Mouse (Mus musculus): ENCODE data around the gene Dnajc17. TPM values are rescaled to one million over a fixed set of nuclear protein-coding genes. Genes with fewer than 3 reads are reported as not detected.
A peak's percentile ranks its signal among the peaks of the same experiment; 100 is the strongest.

The Dnajc17 gene
- polyA plus RNA-seq, 1 experiment from 2014 or later: 4.3 TPM

DNA sequence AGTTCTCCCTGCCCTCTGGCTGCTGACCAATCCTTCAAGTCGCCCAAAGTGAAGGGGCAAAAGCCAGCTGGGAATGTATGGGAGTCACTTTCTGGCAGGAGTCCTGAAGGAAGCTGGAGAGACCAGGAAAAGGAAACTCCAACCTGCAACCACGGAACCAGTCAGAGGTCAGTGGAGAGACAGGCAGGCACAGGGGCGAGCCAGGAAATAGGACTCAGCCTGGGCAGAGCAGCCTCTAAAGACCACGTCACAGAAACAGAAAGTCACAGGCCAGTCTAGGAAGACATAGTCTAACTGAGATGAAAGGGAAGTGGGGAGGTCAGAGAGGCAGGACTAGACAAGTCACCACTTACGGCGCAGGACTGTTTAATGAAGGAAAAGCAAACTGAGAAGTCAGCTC, 33.0 kb downstream of the Dnajc17 start:
- H3K4me1 ChIP-seq (ENCODE audit: insufficient read depth): peaks cover 31% of the 10 kb centered on the region
- ATAC-seq: no peak
- no peaks in the 10 kb centered on the region for H3K27me3 ChIP-seq (ENCODE audit: insufficient read depth, low read length)
- H3K4me2 ChIP-seq (ENCODE audit: low read depth, low read length): no peak overlapping the region
- WGBS (ENCODE audit: insufficient replicate concordance): 50% methylated on average over 6 of the region's 6 CpGs
- peaks cover 14% of the 10 kb centered on the region for H3K36me3 ChIP-seq (replicated peaks; ENCODE audit: insufficient read depth, low read length)
- H3K27ac ChIP-seq (ENCODE audit: low read depth): no peak overlapping the region
- DNase-seq: no peak
- H3K4me3 ChIP-seq (ENCODE audit: low read depth, low read length): no peak overlapping the region
- no peak for TF ChIP-seq CTCF (IDR thresholded peaks at IDR 0.05; ENCODE audit: low read depth)
- TF ChIP-seq EP300 (IDR thresholded peaks at IDR 0.05; ENCODE audit: low read depth): no peak
- H3K9me3 ChIP-seq (ENCODE audit: low read length): no peaks in the 10 kb centered on the region
- no peak overlapping the region for H3K9ac ChIP-seq (replicated peaks)

DNA sequence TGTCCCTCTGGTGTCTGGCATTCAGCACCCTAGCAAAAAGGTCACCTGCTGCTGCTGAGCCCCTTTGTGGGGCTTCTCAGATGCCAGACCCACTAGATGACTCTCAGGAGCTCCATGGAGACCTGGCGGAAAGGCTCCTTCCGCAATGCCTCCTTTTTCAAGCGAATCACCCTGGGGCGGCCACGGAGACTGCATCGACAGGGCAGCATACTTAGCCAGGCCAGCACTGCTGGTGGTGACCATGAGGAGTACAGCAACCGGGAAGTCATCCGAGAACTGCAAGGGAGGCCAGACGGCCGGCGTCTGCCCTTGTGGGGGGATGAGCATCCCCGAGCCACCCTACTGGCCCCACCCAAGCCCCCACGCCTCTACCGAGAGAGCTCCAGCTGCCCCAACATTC, 33.7 kb downstream of the Dnajc17 start:
- Histone ChIP-seq H3K4me2 (ENCODE audit: low read depth, low read length) (no peak overlapping the region), H3K9ac (replicated peaks) (no peak overlapping the region), H3K36me3 (replicated peaks; ENCODE audit: insufficient read depth, low read length) (peaks cover 12% of the 10 kb centered on the region), H3K27ac (ENCODE audit: low read depth) (no peak overlapping the region), H3K4me1 (ENCODE audit: insufficient read depth) (peaks cover 31% of the 10 kb centered on the region), H3K9me3 (ENCODE audit: low read length) (no peaks in the 10 kb centered on the region), H3K27me3 (ENCODE audit: insufficient read depth, low read length) (no peaks in the 10 kb centered on the region), H3K4me3 (ENCODE audit: low read depth, low read length) (no peak overlapping the region)
- ATAC-seq: no peak
- TF ChIP-seq EP300 (IDR thresholded peaks at IDR 0.05; ENCODE audit: low read depth) (no peak), CTCF (IDR thresholded peaks at IDR 0.05; ENCODE audit: low read depth) (no peak)
- DNase-seq: no peak
- 88% methylated on average over 14 of the region's 14 CpGs for WGBS (ENCODE audit: insufficient replicate concordance)

DNA sequence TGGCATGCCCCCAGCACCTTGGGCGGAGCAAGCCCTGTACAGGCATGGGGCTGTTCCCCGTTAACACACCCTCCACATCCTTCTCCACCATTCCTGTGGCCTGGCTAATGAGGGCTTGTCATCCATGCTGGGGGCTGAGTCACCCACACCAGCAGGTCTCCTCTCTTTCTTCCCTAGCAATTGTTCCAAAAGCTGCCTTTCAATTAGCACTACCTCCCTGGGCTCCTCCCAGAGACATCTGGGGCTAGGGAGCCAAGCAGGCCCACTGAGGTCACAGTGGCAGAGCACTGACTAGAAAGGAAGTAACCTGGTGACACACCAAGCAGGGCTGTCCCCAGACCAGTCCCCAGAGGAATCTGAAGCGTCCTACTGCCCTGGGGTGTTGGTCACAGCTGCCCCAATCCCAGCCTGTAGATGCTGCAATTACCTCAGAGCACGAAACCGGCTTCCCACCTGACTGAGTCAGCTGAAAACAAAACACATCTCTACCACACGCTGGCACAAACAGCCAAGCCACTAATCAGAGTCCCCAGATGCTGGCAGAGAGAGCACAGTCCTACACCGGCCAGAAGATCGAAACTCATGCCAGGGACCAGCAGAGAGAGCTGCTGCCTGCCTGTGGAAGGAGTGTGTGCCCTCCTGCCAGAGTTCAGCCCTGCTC, 34.5 kb downstream of the Dnajc17 start, which contains the start of gene Gm14137:
TSS of gene Gm14137 (plus strand) at position 519 of the 661 bp plus-strand sequence.
- no peak within 1 kb of the TSS for H3K9ac ChIP-seq (replicated peaks)
- no peak within 1 kb of the TSS for H3K27ac ChIP-seq (ENCODE audit: low read depth)
- 62% methylated on average over 8 of the region's 8 CpGs for WGBS (ENCODE audit: insufficient replicate concordance)
- TF ChIP-seq EP300 (IDR thresholded peaks at IDR 0.05; ENCODE audit: low read depth) (no peak), CTCF (IDR thresholded peaks at IDR 0.05; ENCODE audit: low read depth) (no peak)
- peaks cover 12% of the 10 kb centered on the region for H3K36me3 ChIP-seq (replicated peaks; ENCODE audit: insufficient read depth, low read length)
- ATAC-seq: no peak
- H3K9me3 ChIP-seq (ENCODE audit: low read length): no peaks in the 10 kb centered on the region
- peaks cover 31% of the 10 kb centered on the region for H3K4me1 ChIP-seq (ENCODE audit: insufficient read depth)
- H3K27me3 ChIP-seq (ENCODE audit: insufficient read depth, low read length): no peaks in the 10 kb centered on the region
- H3K4me2 ChIP-seq (ENCODE audit: low read depth, low read length): peak within 1 kb of the TSS; percentile 41
- H3K4me3 ChIP-seq (ENCODE audit: low read depth, low read length): no peak within 1 kb of the TSS
- DNase-seq: no peak

DNA sequence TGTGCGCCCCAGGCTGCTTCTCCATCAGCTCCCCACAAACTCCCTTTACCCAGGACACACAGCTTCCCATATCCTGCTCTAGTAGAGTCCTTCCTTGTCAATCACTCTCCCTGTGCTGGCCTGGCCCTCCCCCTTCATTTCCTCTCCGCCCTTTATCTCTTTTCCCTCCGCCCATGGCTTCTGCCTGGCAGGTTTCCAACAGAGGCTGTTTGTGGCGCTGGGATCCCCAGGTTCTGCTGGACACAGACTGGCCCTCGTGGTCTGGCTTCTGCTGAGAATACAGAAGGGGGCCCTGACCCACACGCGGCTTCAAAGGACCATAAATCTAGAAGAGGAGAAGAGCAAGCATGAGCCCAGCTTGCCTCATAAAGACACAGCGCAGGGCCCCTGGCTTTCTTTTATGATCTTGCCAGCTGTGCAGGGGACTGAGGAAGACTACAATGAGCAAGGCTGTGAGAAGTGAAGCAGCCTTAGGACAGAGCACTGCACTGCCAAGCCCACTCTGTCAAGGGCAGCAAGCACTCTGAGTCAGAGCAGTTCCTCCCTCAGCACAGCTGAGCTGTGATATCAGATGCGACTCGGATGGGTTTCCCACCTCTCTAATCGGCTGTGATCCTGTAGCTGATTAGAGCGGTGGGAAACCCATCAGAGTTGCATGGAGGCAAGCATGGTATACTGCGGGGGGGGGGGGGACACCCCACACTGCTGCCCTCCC, 35.6 kb downstream of the Dnajc17 start:
- H3K27me3 ChIP-seq (ENCODE audit: insufficient read depth, low read length): no peaks in the 10 kb centered on the region
- no peak overlapping the region for H3K9ac ChIP-seq (replicated peaks)
- no peaks in the 10 kb centered on the region for H3K9me3 ChIP-seq (ENCODE audit: low read length)
- 17% methylated on average over 13 of the region's 13 CpGs for WGBS (ENCODE audit: insufficient replicate concordance)
- H3K4me3 ChIP-seq (ENCODE audit: low read depth, low read length): no peak overlapping the region
- peak; percentile 83 for DNase-seq
- peak overlapping the region; percentile 41 for H3K4me2 ChIP-seq (ENCODE audit: low read depth, low read length)
- H3K4me1 ChIP-seq (ENCODE audit: insufficient read depth): peaks cover 31% of the 10 kb centered on the region
- H3K36me3 ChIP-seq (replicated peaks; ENCODE audit: insufficient read depth, low read length): peaks cover 9% of the 10 kb centered on the region
- peak; percentile 67 for ATAC-seq
- no peak for TF ChIP-seq CTCF (IDR thresholded peaks at IDR 0.05; ENCODE audit: low read depth)
- TF ChIP-seq EP300 (IDR thresholded peaks at IDR 0.05; ENCODE audit: low read depth): peak; percentile 45; the same call in 1 of the 2 replicates
- no peak overlapping the region for H3K27ac ChIP-seq (ENCODE audit: low read depth)

DNA sequence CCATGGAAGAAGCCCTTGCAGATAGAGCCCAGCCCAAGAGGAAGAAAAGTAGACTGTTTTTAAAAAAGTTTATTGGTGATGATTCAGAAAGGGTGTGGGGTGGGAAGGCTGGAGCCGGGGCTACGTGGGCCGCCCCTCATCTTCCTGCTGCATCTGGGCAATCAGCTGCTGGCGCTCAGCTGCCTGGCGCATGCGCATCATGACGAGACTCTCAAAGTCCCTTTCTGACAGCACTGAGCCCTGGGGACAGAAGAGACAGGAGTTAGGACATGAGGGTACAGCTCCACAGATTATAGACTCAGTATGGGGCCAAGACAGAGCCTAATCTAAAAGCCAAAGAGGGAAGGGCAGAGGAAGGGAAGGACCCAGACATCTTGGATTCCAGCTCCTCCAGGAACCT, 36.1 kb downstream of the Dnajc17 start:
- H3K27me3 ChIP-seq (ENCODE audit: insufficient read depth, low read length): no peaks in the 10 kb centered on the region
- H3K4me2 ChIP-seq (ENCODE audit: low read depth, low read length): no peak overlapping the region
- H3K27ac ChIP-seq (ENCODE audit: low read depth): no peak overlapping the region
- DNase-seq (no peak), ATAC-seq (no peak)
- H3K4me1 ChIP-seq (ENCODE audit: insufficient read depth): peaks cover 36% of the 10 kb centered on the region
- peaks cover 9% of the 10 kb centered on the region for H3K36me3 ChIP-seq (replicated peaks; ENCODE audit: insufficient read depth, low read length)
- H3K9me3 ChIP-seq (ENCODE audit: low read length): no peaks in the 10 kb centered on the region
- 74% methylated on average over 7 of the region's 7 CpGs for WGBS (ENCODE audit: insufficient replicate concordance)
- no peak overlapping the region for H3K9ac ChIP-seq (replicated peaks)
- no peak for TF ChIP-seq EP300 (IDR thresholded peaks at IDR 0.05; ENCODE audit: low read depth)
- TF ChIP-seq CTCF (IDR thresholded peaks at IDR 0.05; ENCODE audit: low read depth): no peak
- H3K4me3 ChIP-seq (ENCODE audit: low read depth, low read length): no peak overlapping the region

DNA sequence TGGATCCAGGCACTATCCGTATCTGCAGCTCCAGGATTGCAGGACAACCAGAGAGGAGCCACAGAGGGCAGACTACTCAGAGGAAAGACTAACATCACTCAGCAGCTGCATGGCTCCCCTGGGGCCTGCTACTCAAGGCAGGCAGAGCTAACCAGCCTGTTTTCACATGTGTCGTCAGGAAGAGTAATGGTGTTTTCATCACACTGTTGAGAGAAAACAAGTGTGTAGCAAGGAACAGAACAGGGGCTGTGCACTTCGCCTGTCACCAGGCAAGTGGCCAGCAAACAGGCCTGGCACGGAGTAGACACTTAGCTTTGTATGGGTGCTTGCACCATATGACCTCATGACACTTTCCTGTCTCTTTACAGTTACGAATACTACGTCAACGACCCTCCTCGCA, 37.0 kb downstream of the Dnajc17 start:
- Histone ChIP-seq H3K4me3 (ENCODE audit: low read depth, low read length) (no peak overlapping the region), H3K4me1 (ENCODE audit: insufficient read depth) (peaks cover 42% of the 10 kb centered on the region), H3K27me3 (ENCODE audit: insufficient read depth, low read length) (no peaks in the 10 kb centered on the region), H3K9ac (replicated peaks) (no peak overlapping the region), H3K4me2 (ENCODE audit: low read depth, low read length) (no peak overlapping the region), H3K9me3 (ENCODE audit: low read length) (no peaks in the 10 kb centered on the region), H3K36me3 (replicated peaks; ENCODE audit: insufficient read depth, low read length) (peaks cover 9% of the 10 kb centered on the region), H3K27ac (ENCODE audit: low read depth) (no peak overlapping the region)
- DNase-seq: no peak
- 75% methylated on average over 8 of the region's 8 CpGs for WGBS (ENCODE audit: insufficient replicate concordance)
- TF ChIP-seq EP300 (IDR thresholded peaks at IDR 0.05; ENCODE audit: low read depth) (no peak), CTCF (IDR thresholded peaks at IDR 0.05; ENCODE audit: low read depth) (no peak)
- ATAC-seq: no peak

Data from liver, postnatal 0 days (tissue).